Mouse (Mus musculus): ENCODE measurements around the gene Gm20388.

DNA sequence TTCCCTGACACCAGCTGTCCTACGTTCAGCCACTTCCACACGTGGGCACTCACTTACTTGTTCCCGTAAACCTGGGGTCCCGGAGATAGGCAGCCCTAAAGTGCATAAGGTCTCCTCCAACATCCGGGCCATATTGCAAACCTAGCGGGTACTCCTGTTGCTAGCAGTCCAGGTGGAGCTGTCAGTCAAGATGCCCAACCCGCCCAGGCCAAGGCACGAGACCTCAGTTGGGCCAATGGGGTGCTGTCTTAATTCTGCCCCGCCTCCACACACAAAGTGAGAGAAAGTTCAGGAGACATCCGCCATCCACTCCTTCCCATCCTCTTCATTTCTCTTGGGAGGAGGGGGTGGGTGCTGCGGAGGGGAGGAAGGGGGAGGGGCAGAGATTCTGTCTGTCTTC lies 715.8 kb downstream of the Gm20388 start:
- no peak for TF ChIP-seq CTCF (IDR thresholded peaks at IDR 0.05; ENCODE audit: control insufficient read depth, insufficient read depth, low read length)
- TF ChIP-seq POLR2A (IDR thresholded peaks at IDR 0.05; ENCODE audit: borderline replicate concordance, control insufficient read depth, low read depth, low read length) = no peak

All from bone marrow, adult 2 months (tissue).